Mouse (Mus musculus): ENCODE results near the gene Krt76.

- no peak for TF ChIP-seq SIN3A (IDR thresholded peaks at IDR 0.05; ENCODE audit: low read length)
- no peak for TF ChIP-seq HCFC1 (IDR thresholded peaks at IDR 0.05; ENCODE audit: low read depth, low read length)
- no peak for TF ChIP-seq CTCF (IDR thresholded peaks at IDR 0.05 in 2 of 3, conservative IDR thresholded peaks at IDR 0.05 in 1 of 3; ENCODE audit: control insufficient read depth in 1 of 3, insufficient read depth in 1 of 3, low read depth in 2 of 3, low read length in 3 of 3, poor library complexity in 1 of 3, severe bottlenecking in 1 of 3)
- no peak for TF ChIP-seq UBTF (IDR thresholded peaks at IDR 0.05; ENCODE audit: borderline replicate concordance, insufficient read depth, low read depth, low read length)
- no peak for TF ChIP-seq CHD1 (IDR thresholded peaks at IDR 0.05; ENCODE audit: low read depth, low read length)
Measured at GRCm38 (mm10) chr15:101892820-101893219, at the start of gene Krt76.

All from MEL (cell line).